In the genomic region with DNA sequence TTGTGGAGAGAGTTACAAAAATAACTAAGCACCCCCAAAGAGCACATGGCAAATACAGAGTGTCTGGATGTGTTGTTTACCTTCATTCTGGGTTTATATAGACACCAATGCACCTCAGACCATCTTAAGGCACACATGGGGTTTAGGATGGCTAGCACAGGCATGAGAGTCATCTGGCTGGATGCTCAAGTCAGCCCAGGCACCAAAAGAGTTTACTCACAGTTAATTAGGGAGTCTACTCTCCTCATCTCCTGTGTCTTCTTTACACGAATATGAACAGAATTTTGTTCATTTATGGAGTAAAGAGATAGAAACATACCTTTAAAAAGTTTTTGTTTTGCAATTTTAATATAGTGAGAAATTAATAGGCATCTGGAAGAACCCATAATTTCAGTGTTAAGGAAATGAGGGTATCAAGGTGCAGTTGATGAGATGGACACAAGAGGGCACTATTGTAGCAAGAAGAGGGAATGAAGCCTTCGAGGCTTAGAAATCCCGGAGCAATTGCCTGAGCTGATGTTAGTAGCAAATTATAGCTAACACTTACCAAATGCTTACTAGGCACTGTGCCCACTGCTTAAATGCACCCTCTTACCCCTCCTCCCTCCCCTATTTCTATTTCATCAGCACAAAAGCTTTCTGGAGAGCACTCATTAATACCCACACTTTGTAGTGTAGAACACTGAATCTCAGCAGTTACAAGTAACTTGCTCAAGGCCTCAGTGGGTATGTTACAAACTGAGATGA, we compare ENCODE assay signal across 8 mouse cellular contexts.
DNase-seq lines count a peak whose midpoint lies in the region; ATAC-seq and TF ChIP-seq lines count a peak whose summit lies in the region.

No protein-coding gene starts in this region.

- H3K9ac ChIP-seq in hindbrain, embryonic 12.5 days: no peak overlapping the region
- H3K9ac ChIP-seq in midbrain, postnatal 0 days (replicated peaks; ENCODE audit: low read length, poor library complexity, severe bottlenecking): no peak overlapping the region

- no peak for ATAC-seq in hindbrain, embryonic 12.5 days (ENCODE audit: low FRiP score)
- peak; percentile 58 to 67; a peak in 3 of 4 replicates for ATAC-seq in hematopoietic stem cell, adult 5-6 weeks (replicated peaks in 1 of 2; ENCODE audit: insufficient read depth in 1 of 2, low FRiP score in 2 of 2, low TSS enrichment in 1 of 2, low read depth in 1 of 2, poor library complexity in 2 of 2, severe bottlenecking in 2 of 2)
- no peak for ATAC-seq in midbrain, postnatal 0 days (ENCODE audit: low FRiP score)

- H3K4me3 ChIP-seq in hindbrain, embryonic 10.5 days: no peak overlapping the region
- H3K4me3 ChIP-seq in hindbrain, embryonic 12.5 days: no peak overlapping the region
- no peak overlapping the region for H3K4me3 ChIP-seq in midbrain, postnatal 0 days (ENCODE audit: low read depth, low read length)

- no peaks in the 10 kb centered on the region for H3K9me3 ChIP-seq in hindbrain, embryonic 10.5 days
- no peaks in the 10 kb centered on the region for H3K9me3 ChIP-seq in hindbrain, embryonic 12.5 days (replicated peaks)
- no peaks in the 10 kb centered on the region for H3K9me3 ChIP-seq in midbrain, postnatal 0 days (ENCODE audit: low read length)

- H3K4me2 ChIP-seq in hindbrain, embryonic 12.5 days (replicated peaks): no peak overlapping the region
- no peak overlapping the region for H3K4me2 ChIP-seq in midbrain, postnatal 0 days (ENCODE audit: low read depth, low read length, poor library complexity, severe bottlenecking)

- no peaks in the 10 kb centered on the region for H3K36me3 ChIP-seq in hindbrain, embryonic 10.5 days
- H3K36me3 ChIP-seq in hindbrain, embryonic 12.5 days: no peaks in the 10 kb centered on the region
- H3K36me3 ChIP-seq in midbrain, postnatal 0 days (ENCODE audit: insufficient read depth, low read length): no peaks in the 10 kb centered on the region

- no peaks in the 10 kb centered on the region for H3K27me3 ChIP-seq in hindbrain, embryonic 10.5 days (ENCODE audit: insufficient read depth, poor library complexity, severe bottlenecking)
- H3K27me3 ChIP-seq in hindbrain, embryonic 12.5 days: no peaks in the 10 kb centered on the region
- H3K27me3 ChIP-seq in midbrain, postnatal 0 days (ENCODE audit: insufficient read depth, low read length): no peaks in the 10 kb centered on the region

- H3K27ac ChIP-seq in hindbrain, embryonic 10.5 days: no peak overlapping the region
- H3K27ac ChIP-seq in hindbrain, embryonic 12.5 days: no peak overlapping the region
- no peak overlapping the region for H3K27ac ChIP-seq in midbrain, postnatal 0 days (ENCODE audit: low read depth, low read length)

- peak; percentile 21 for DNase-seq in hindbrain, embryonic 10.5 days (ENCODE audit: low spot score)
- peak; percentile 37 for DNase-seq in MN1 (ENCODE audit: low spot score)
- DNase-seq in embryo, embryonic 10 days (ENCODE audit: low spot score): peak; percentile 72
- DNase-seq in left cerebral cortex, adult 9 months (ENCODE audit: low spot score in 2 of 2): peak; percentile 22 to 70
- DNase-seq in midbrain, postnatal 0 days (ENCODE audit: low spot score): peak; percentile 85
- no peak for DNase-seq in natural killer cell, adult 2 months (ENCODE audit: low spot score in 2 of 2)

- H3K4me1 ChIP-seq in hindbrain, embryonic 10.5 days (replicated peaks): no peaks in the 10 kb centered on the region
- no peaks in the 10 kb centered on the region for H3K4me1 ChIP-seq in hindbrain, embryonic 12.5 days
- no peaks in the 10 kb centered on the region for H3K4me1 ChIP-seq in midbrain, postnatal 0 days (ENCODE audit: insufficient read depth, low read length)

- peak; percentile 92 for TF ChIP-seq CTCF in midbrain, postnatal 0 days (IDR thresholded peaks at IDR 0.05)

- WGBS in hindbrain, embryonic 10.5 days: 12% methylated on average over 3 of the region's 3 CpGs
- 15% methylated on average over 3 of the region's 3 CpGs for WGBS in hindbrain, embryonic 12.5 days
- WGBS in midbrain, postnatal 0 days: under 1% methylated on average over 3 of the region's 3 CpGs

Comparison
In these comparisons a context has a peak if more than half of its experiments do, and no peak if none do; other contexts are left out.
1. DNase-seq: peak in hindbrain, embryonic 10.5 days (single experiment), MN1 (single experiment), embryo, embryonic 10 days (single experiment), left cerebral cortex, adult 9 months (2 of 2) and midbrain, postnatal 0 days (single experiment); none in natural killer cell, adult 2 months (0 of 2).
2. ATAC-seq: peak in hematopoietic stem cell, adult 5-6 weeks (2 of 2); none in hindbrain, embryonic 12.5 days (single experiment) and midbrain, postnatal 0 days (single experiment).